ENCODE assay signal across 8 mouse cellular contexts in the genomic region with DNA sequence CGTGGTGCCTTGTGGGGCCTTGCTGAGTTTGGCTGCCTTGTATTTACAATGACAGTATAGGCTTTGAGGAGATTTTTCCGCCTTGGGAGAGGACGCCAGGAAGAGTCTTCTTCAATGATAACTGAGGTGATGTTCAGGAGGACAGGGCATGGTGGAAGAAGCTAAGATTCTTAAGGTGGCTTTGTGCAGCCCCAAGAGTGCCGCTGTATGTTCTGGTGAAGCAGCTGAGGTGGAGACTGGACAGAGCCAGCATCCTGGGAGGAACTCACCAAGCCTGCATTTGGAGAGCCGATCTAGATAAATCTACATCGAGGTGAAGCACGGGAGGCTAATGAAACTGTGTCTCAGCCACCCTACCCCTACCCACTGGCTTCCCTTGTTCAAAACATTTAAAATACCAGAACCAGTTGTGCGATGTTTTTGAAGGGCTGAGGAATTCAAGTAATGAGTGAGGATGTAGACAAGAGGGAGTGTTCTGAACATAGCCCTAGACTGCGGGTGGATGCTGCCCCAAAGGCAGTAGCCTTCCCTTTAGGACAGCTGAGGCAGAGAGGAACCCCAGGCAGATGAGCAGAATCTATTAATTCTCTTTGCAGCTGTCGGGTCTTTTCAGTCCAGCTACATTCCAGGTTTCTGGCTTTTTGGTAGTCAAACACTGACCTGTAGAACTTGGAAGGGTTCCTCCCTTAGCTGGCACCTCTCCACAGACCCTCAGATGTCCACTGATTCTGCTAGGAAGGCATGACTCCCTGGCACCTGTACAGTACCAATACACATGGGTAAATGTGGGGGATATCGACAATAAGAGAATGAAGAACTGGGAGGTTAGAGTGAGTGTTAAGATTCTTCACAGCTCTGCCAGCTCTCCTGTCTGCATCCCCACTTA. TPM values are rescaled to one million over a fixed set of nuclear protein-coding genes. Genes with fewer than 3 reads are reported as not detected.
DNase-seq lines count a peak whose midpoint lies in the region; ATAC-seq and TF ChIP-seq lines count a peak whose summit lies in the region.

No protein-coding gene starts in this region.

- H3K9me3 ChIP-seq in hindbrain, embryonic 12.5 days (replicated peaks) = no peaks in the 10 kb centered on the region
- H3K9me3 ChIP-seq in midbrain, embryonic 13.5 days = no peaks in the 10 kb centered on the region

- no peaks in the 10 kb centered on the region for H3K27me3 ChIP-seq in testis, adult 2 months (ENCODE audit: control insufficient read depth, insufficient read depth, low read length)
- no peaks in the 10 kb centered on the region for H3K27me3 ChIP-seq in hindbrain, embryonic 12.5 days
- H3K27me3 ChIP-seq in midbrain, embryonic 13.5 days = peaks cover 4% of the 10 kb centered on the region; the same call in 1 of the 2 replicates

- peak; percentile 23 for DNase-seq in adrenal gland, postnatal 10 days
- no peak for DNase-seq in adrenal gland, postnatal 36 days
- DNase-seq in testis, postnatal 10 days (ENCODE audit: low spot score) = no peak
- no peak for DNase-seq in right cerebral cortex, adult 2 months (ENCODE audit: low spot score in 2 of 2)
- DNase-seq in layer of hippocampus, adult 8-10 months (ENCODE audit: low spot score in 2 of 2) = no peak

- peaks cover 13% of the 10 kb centered on the region for H3K4me1 ChIP-seq in testis, adult 2 months (ENCODE audit: control insufficient read depth, insufficient read depth, low read length)
- H3K4me1 ChIP-seq in hindbrain, embryonic 12.5 days = peaks cover 24% of the 10 kb centered on the region
- H3K4me1 ChIP-seq in midbrain, embryonic 13.5 days (replicated peaks) = peaks cover 27% of the 10 kb centered on the region

- TF ChIP-seq POLR2A in testis, adult 2 months (IDR thresholded peaks at IDR 0.05; ENCODE audit: control insufficient read depth, low read depth, low read length) = no peak

- no peak for TF ChIP-seq CTCF in testis, adult 2 months (IDR thresholded peaks at IDR 0.05; ENCODE audit: control insufficient read depth, insufficient read depth, insufficient replicate concordance, low read depth, low read length)

- H3K9ac ChIP-seq in hindbrain, embryonic 12.5 days = no peak overlapping the region
- peak overlapping the region; percentile 82 for H3K9ac ChIP-seq in midbrain, embryonic 13.5 days (replicated peaks)

- H3K4me3 ChIP-seq in testis, adult 2 months (ENCODE audit: control insufficient read depth, low read depth, low read length) = peak overlapping the region; percentile 90
- H3K4me3 ChIP-seq in hindbrain, embryonic 12.5 days = peak overlapping the region; percentile 81
- peak overlapping the region; percentile 70 for H3K4me3 ChIP-seq in midbrain, embryonic 13.5 days (replicated peaks)

- no peak for ATAC-seq in hindbrain, embryonic 12.5 days (ENCODE audit: low FRiP score)
- ATAC-seq in midbrain, embryonic 13.5 days = no peak

- peak overlapping the region; percentile 72 for H3K4me2 ChIP-seq in hindbrain, embryonic 12.5 days (replicated peaks)
- H3K4me2 ChIP-seq in midbrain, embryonic 13.5 days (replicated peaks) = peak overlapping the region; percentile 74

- peak overlapping the region; percentile 96 for H3K27ac ChIP-seq in testis, adult 2 months (ENCODE audit: control insufficient read depth, insufficient read depth, low read depth, low read length)
- peak overlapping the region; percentile 81; the same call in 1 of the 2 replicates for H3K27ac ChIP-seq in hindbrain, embryonic 12.5 days
- 0 out of 2 replicates have a peak overlapping the region, but pooled peaks have one; percentile 91 for H3K27ac ChIP-seq in midbrain, embryonic 13.5 days

- 53% methylated on average over 11 of the region's 11 CpGs for WGBS in hindbrain, embryonic 12.5 days
- 55% methylated on average over 11 of the region's 11 CpGs for WGBS in midbrain, embryonic 13.5 days

- no peaks in the 10 kb centered on the region for H3K36me3 ChIP-seq in testis, adult 2 months (ENCODE audit: control insufficient read depth, insufficient read depth, low read length)
- H3K36me3 ChIP-seq in hindbrain, embryonic 12.5 days = no peaks in the 10 kb centered on the region
- no peaks in the 10 kb centered on the region for H3K36me3 ChIP-seq in midbrain, embryonic 13.5 days

RNA-seq across cellular contexts. Expression of gene Txn1, which starts 1.2 kb away (rescaled TPM):
- total RNA-seq in adrenal gland, postnatal 10 days (2021) = 100 to 1,000 TPM; 234 to 247 TPM
- total RNA-seq in adrenal gland, postnatal 36 days (2021) = 100 to 1,000 TPM; 327 to 337 TPM
- 19.7 and 22.5 TPM in 2 replicates for polyA plus RNA-seq in testis, adult 2 months (2012; rRNA removed)
- polyA plus RNA-seq in hindbrain, embryonic 12.5 days (2016; fragmentation: Nextera tagmentation; extraction: Ambion mirVana) = 292 and 314 TPM in 2 replicates
- 279 and 303 TPM in 2 replicates for polyA plus RNA-seq in midbrain, embryonic 13.5 days (2015; fragmentation: Nextera tagmentation; extraction: Ambion mirVana)
- 10 to 100 TPM; 85.4 to 95.3 (median 92.5) TPM for total RNA-seq in layer of hippocampus, adult 8-10 months (2022)

RNA-seq across cellular contexts. Expression of gene D630039A03Rik, which starts 41.3 kb away (rescaled TPM):
- total RNA-seq in adrenal gland, postnatal 10 days (2021) = 1 to 10 TPM; 6.3 to 6.7 TPM
- total RNA-seq in adrenal gland, postnatal 36 days (2021) = 10 to 100 TPM in 1 of 2 experiments, 1 to 10 TPM in 1; 9.8 to 15.0 TPM
- polyA plus RNA-seq in testis, adult 2 months (2012; rRNA removed) = 0.06 and 0.18 TPM in 2 replicates
- 0.31 and 0.45 TPM in 2 replicates for polyA plus RNA-seq in hindbrain, embryonic 12.5 days (2016; fragmentation: Nextera tagmentation; extraction: Ambion mirVana)
- not detected in 2 replicates for polyA plus RNA-seq in midbrain, embryonic 13.5 days (2015; fragmentation: Nextera tagmentation; extraction: Ambion mirVana)
- total RNA-seq in layer of hippocampus, adult 8-10 months (2022) = under 1 TPM; 0.13 to 0.33 (median 0.20) TPM

RNA-seq across cellular contexts. Expression of gene Txndc8, which starts 51.5 kb away (rescaled TPM):
- total RNA-seq in adrenal gland, postnatal 10 days (2021) = not detected
- not detected for total RNA-seq in adrenal gland, postnatal 36 days (2021)
- 348 and 412 TPM in 2 replicates for polyA plus RNA-seq in testis, adult 2 months (2012; rRNA removed)
- polyA plus RNA-seq in hindbrain, embryonic 12.5 days (2016; fragmentation: Nextera tagmentation; extraction: Ambion mirVana) = not detected in 2 replicates
- polyA plus RNA-seq in midbrain, embryonic 13.5 days (2015; fragmentation: Nextera tagmentation; extraction: Ambion mirVana) = not detected in 2 replicates
- not detected for total RNA-seq in layer of hippocampus, adult 8-10 months (2022)

Comparison
In these comparisons a context has a peak if more than half of its experiments do, and no peak if none do; other contexts are left out.
1. RNA of gene D630039A03Rik, which starts 41.3 kb away (total RNA-seq): 9.8 to 15.0 TPM in adrenal gland, postnatal 36 days and 6.3 to 6.7 TPM in adrenal gland, postnatal 10 days; 0.13 to 0.33 TPM in layer of hippocampus, adult 8-10 months; every median in the first group is over 4 times any median in the second.
2. Peak in every context shown above with its lines, with median percentiles within 50 percentile points of each other: H3K27ac ChIP-seq and H3K4me3 ChIP-seq.